Mouse (Mus musculus): Measurements from ENCODE around the gene Olfr1477.

- TF ChIP-seq POLR2A (IDR thresholded peaks at IDR 0.05; ENCODE audit: insufficient read length, low read depth) (no peak), CEBPB (IDR thresholded peaks at IDR 0.05; ENCODE audit: insufficient read depth, poor library complexity, severe bottlenecking) (no peak), TCF12 (IDR thresholded peaks at IDR 0.05; ENCODE audit: insufficient read depth, poor library complexity, severe bottlenecking) (no peak), SRF (IDR thresholded peaks at IDR 0.05; ENCODE audit: control insufficient read depth, insufficient read length, low read depth) (no peak), POLR2AphosphoS2 (IDR thresholded peaks at IDR 0.05; ENCODE audit: insufficient read length, low read depth) (no peak), E2F4 (IDR thresholded peaks at IDR 0.05; ENCODE audit: insufficient read depth) (no peak), REST (IDR thresholded peaks at IDR 0.05; ENCODE audit: insufficient read depth, insufficient read length) (no peak), MAX (IDR thresholded peaks at IDR 0.05; ENCODE audit: low read depth) (no peak), MYOD1 (IDR thresholded peaks at IDR 0.05; ENCODE audit: control insufficient read depth in 1 of 3, insufficient read length in 2 of 3, low read depth in 2 of 3) (no peak)
Measured at GRCm38 (mm10) chr19:13480096-13480495, 20.2 kb upstream of the Olfr1477 start, which contains the start of gene Olfr1475.

All from myocyte (in vitro differentiated cells).